Mouse (Mus musculus) embryonic facial prominence, embryonic 14.5 days (tissue): ENCODE measurements at regions not wholly inside any gene's neighbourhood (a gene's known extent, or its start where the extent isn't known, plus 50 kb on each side); places are given as distances from the start of the nearest gene placed in this dataset.

Experiments
- ATAC-seq: fragments of 200-750 bp; cut with Nextera tagmentation; 2 replicates; pipeline ENCODE4 v1.8.0; 2017; ENCODE audit warnings: low read depth, moderate number of reproducible peaks, moderate TSS enrichment
- DNase-seq: peaks from one replicate; pipeline ENCODE4 v3.0.0-alpha.2; 2015; ENCODE audit warnings: low spot score
- H3K27ac ChIP-seq: fragments of 300-500 bp; sonication (generic); replicated peaks from 2 replicates; pipeline ENCODE4 v1.5.1; 2014; ENCODE audit warnings: low read depth, mild to moderate bottlenecking, low read length, moderate library complexity
- H3K27me3 ChIP-seq: fragments of 300-500 bp; sonication (generic); replicated peaks from 2 replicates; pipeline ENCODE4 v1.6.1; 2014; ENCODE audit warnings: low read length; ENCODE audit not compliant: control insufficient read depth, insufficient read depth
- H3K36me3 ChIP-seq: fragments of 300-500 bp; sonication (generic); 2 replicates; pipeline ENCODE4 v1.6.1; 2014; ENCODE audit warnings: low read length, mixed read lengths; ENCODE audit not compliant: control insufficient read depth, insufficient read depth
- H3K4me1 ChIP-seq: fragments of 300-500 bp; sonication (generic); 2 replicates; pipeline ENCODE4 v1.6.1; 2014; ENCODE audit warnings: antibody characterized with exemption, low read length; ENCODE audit not compliant: control insufficient read depth, insufficient read depth
- H3K4me2 ChIP-seq: fragments of 300-500 bp; sonication (generic); 2 replicates; pipeline ENCODE4 v1.6.1; 2014; ENCODE audit warnings: low read depth, mild to moderate bottlenecking, low read length, moderate library complexity, mixed read lengths
- H3K4me3 ChIP-seq: fragments of 300-500 bp; sonication (generic); 2 replicates; pipeline ENCODE4 v1.5.1; 2014; ENCODE audit warnings: low read depth, mild to moderate bottlenecking, low read length
- H3K9ac ChIP-seq: fragments of 300-500 bp; sonication (generic); 2 replicates; pipeline ENCODE4 v1.6.1; 2014; ENCODE audit warnings: low read depth, mild to moderate bottlenecking, low read length, moderate library complexity, mixed read lengths
- H3K9me3 ChIP-seq: fragments of 300-500 bp; sonication (generic); 2 replicates; pipeline ENCODE4 v1.6.1; 2016; ENCODE audit warnings: low read length; ENCODE audit not compliant: control insufficient read depth
- WGBS: fragments of 180-500 bp; shearing (Covaris S2); extraction: QIAGEN DNeasy Blood & Tissue Kit; methylation state at CpG from one replicate; pipeline ENCODE4 v1.1.7; 2014; 5-methylcytosine and 5-hydroxymethylcytosine counted together

- H3K4me1 ChIP-seq, result no peaks in the 10 kb centered on the region
- no peaks in the 10 kb centered on the region for H3K36me3 ChIP-seq
- no peaks in the 10 kb centered on the region for H3K27me3 ChIP-seq
- H3K9ac ChIP-seq, result no peak overlapping the region
- ATAC-seq (no peak), DNase-seq (peak; percentile 13)
- H3K4me2 ChIP-seq, result no peak overlapping the region
- no peak overlapping the region for H3K4me3 ChIP-seq
- 58% methylated on average over 5 of the region's 5 CpGs for WGBS
- peaks cover 8% of the 10 kb centered on the region; the same call in 1 of the 2 replicates for H3K9me3 ChIP-seq
- H3K27ac ChIP-seq, result no peak overlapping the region
These were observed 158.5 kb upstream of the Sh3bp4 start for GRCm38 (mm10) chr1:88911724-88912123.

GRCm38 (mm10) chr1:88916531-88917050 is 153.6 kb upstream of the Sh3bp4 start:
- ATAC-seq (no peak), DNase-seq (no peak)
- H3K4me3 ChIP-seq, result no peak overlapping the region

GRCm38 (mm10) chr1:88921401-88921800 is 148.8 kb upstream of the Sh3bp4 start:
- no peak overlapping the region for H3K4me2 ChIP-seq
- 58% methylated on average over 2 of the region's 2 CpGs for WGBS
- ATAC-seq (no peak), DNase-seq (peak; percentile 17)
- peaks cover 13% of the 10 kb centered on the region for H3K4me1 ChIP-seq
- H3K9ac ChIP-seq, result no peak overlapping the region
- no peak overlapping the region for H3K27ac ChIP-seq
- no peaks in the 10 kb centered on the region for H3K9me3 ChIP-seq
- no peaks in the 10 kb centered on the region for H3K36me3 ChIP-seq
- no peaks in the 10 kb centered on the region for H3K27me3 ChIP-seq
- H3K4me3 ChIP-seq, result no peak overlapping the region

More at GRCm38 (mm10) chr1:88916531-88917050, 153.6 kb upstream of the Sh3bp4 start:
- H3K27me3 ChIP-seq, result no peaks in the 10 kb centered on the region
- no peak overlapping the region for H3K27ac ChIP-seq
- WGBS, result 72% methylated on average over 4 of the region's 4 CpGs
- H3K4me2 ChIP-seq, result no peak overlapping the region
- H3K4me1 ChIP-seq, result peaks cover 2% of the 10 kb centered on the region
- H3K9me3 ChIP-seq, result peaks cover 8% of the 10 kb centered on the region; the same call in 1 of the 2 replicates
- H3K9ac ChIP-seq, result no peak overlapping the region
- no peaks in the 10 kb centered on the region for H3K36me3 ChIP-seq

- peak; percentile 94 for ATAC-seq
- Histone ChIP-seq H3K27ac (no peak overlapping the region), H3K4me3 (no peak overlapping the region)
These were observed 146.2 kb upstream of the Sh3bp4 start for GRCm38 (mm10) chr1:88923791-88924581.

GRCm38 (mm10) chr1:88935191-88935590 is 135.0 kb upstream of the Sh3bp4 start:
- H3K4me2 ChIP-seq, result no peak overlapping the region
- H3K9me3 ChIP-seq, result no peaks in the 10 kb centered on the region
- H3K9ac ChIP-seq, result no peak overlapping the region
- no peak for ATAC-seq
- H3K4me3 ChIP-seq, result no peak overlapping the region
- H3K36me3 ChIP-seq, result no peaks in the 10 kb centered on the region
- WGBS, result 100% methylated on average over 1 of the region's 1 CpGs
- no peak for DNase-seq
- no peak overlapping the region for H3K27ac ChIP-seq
- H3K27me3 ChIP-seq, result no peaks in the 10 kb centered on the region
- no peaks in the 10 kb centered on the region for H3K4me1 ChIP-seq

More at GRCm38 (mm10) chr1:88923791-88924581, 146.2 kb upstream of the Sh3bp4 start:
- peaks cover 13% of the 10 kb centered on the region for H3K4me1 ChIP-seq
- DNase-seq, result peak; percentile 76
- H3K9ac ChIP-seq, result no peak overlapping the region
- no peak overlapping the region for H3K4me2 ChIP-seq
- H3K9me3 ChIP-seq, result peaks cover 5% of the 10 kb centered on the region; the same call in 1 of the 2 replicates
- no peaks in the 10 kb centered on the region for H3K36me3 ChIP-seq
- H3K27me3 ChIP-seq, result no peaks in the 10 kb centered on the region
- 63% methylated on average over 7 of the region's 7 CpGs for whole genome bisulfite sequencing

GRCm38 (mm10) chr1:88935779-88936178 is 134.4 kb upstream of the Sh3bp4 start:
- Histone ChIP-seq H3K4me2 (no peak overlapping the region), H3K36me3 (no peaks in the 10 kb centered on the region), H3K27ac (no peak overlapping the region), H3K4me3 (no peak overlapping the region), H3K9ac (no peak overlapping the region), H3K27me3 (no peaks in the 10 kb centered on the region), H3K9me3 (no peaks in the 10 kb centered on the region), H3K4me1 (no peaks in the 10 kb centered on the region)
- ATAC-seq (no peak), DNase-seq (no peak)
- 61% methylated on average over 3 of the region's 3 CpGs for WGBS

GRCm38 (mm10) chr1:88937327-88937726 is 132.9 kb upstream of the Sh3bp4 start:
- DNase-seq, result peak; percentile 40
- whole genome bisulfite sequencing, result 72% methylated on average over 1 of the region's 1 CpGs
- no peak overlapping the region for H3K9ac ChIP-seq
- no peaks in the 10 kb centered on the region for H3K27me3 ChIP-seq
- H3K27ac ChIP-seq, result no peak overlapping the region
- no peaks in the 10 kb centered on the region for H3K4me1 ChIP-seq
- no peaks in the 10 kb centered on the region for H3K9me3 ChIP-seq
- no peak overlapping the region for H3K4me3 ChIP-seq
- H3K36me3 ChIP-seq, result no peaks in the 10 kb centered on the region
- ATAC-seq, result no peak
- H3K4me2 ChIP-seq, result no peak overlapping the region

- ATAC-seq (peak; percentile 79), DNase-seq (peak; percentile 26)
- 52% methylated on average over 7 of the region's 7 CpGs for WGBS
- Histone ChIP-seq H3K27ac (no peak overlapping the region), H3K4me2 (no peak overlapping the region), H3K9me3 (no peaks in the 10 kb centered on the region), H3K4me3 (no peak overlapping the region), H3K36me3 (no peaks in the 10 kb centered on the region), H3K9ac (no peak overlapping the region), H3K4me1 (no peaks in the 10 kb centered on the region), H3K27me3 (no peaks in the 10 kb centered on the region)
These were observed 131.8 kb upstream of the Sh3bp4 start for GRCm38 (mm10) chr1:88938458-88938857.

GRCm38 (mm10) chr1:88943039-88943438 is 127.2 kb upstream of the Sh3bp4 start:
- no peak overlapping the region for H3K4me2 ChIP-seq
- H3K27me3 ChIP-seq, result no peaks in the 10 kb centered on the region
- no peak overlapping the region for H3K27ac ChIP-seq
- H3K36me3 ChIP-seq, result no peaks in the 10 kb centered on the region
- WGBS, result 78% methylated on average over 8 of the region's 8 CpGs
- H3K9me3 ChIP-seq, result no peaks in the 10 kb centered on the region
- H3K4me1 ChIP-seq, result no peaks in the 10 kb centered on the region
- H3K9ac ChIP-seq, result no peak overlapping the region
- DNase-seq (no peak), ATAC-seq (no peak)
- no peak overlapping the region for H3K4me3 ChIP-seq
